Mouse (Mus musculus) left cerebral cortex, adult 9 months (tissue): ENCODE results near the gene Cntnap1.

Experiments used
- DNase-seq, 2 experiments: peaks; one replicate each; pipeline ENCODE4 v3.0.0; 2022; ENCODE audit warnings: low spot score in 2 of 2

Cntnap1 gene

GRCm38 (mm10) chr11:101170811-101171610, 688 bp downstream of the Cntnap1 start, which contains the start of gene Plekhh3:
Gene Plekhh3, minus strand, starts transcription at chr11:101171351.
- DNase-seq = peak; percentile 94 to 97

- DNase-seq = peak in 1 of 2 experiments; percentile 71
Measured at GRCm38 (mm10) chr11:101171721-101172433, 1.6 kb downstream of the Cntnap1 start.

- DNase-seq = no peak
Measured at GRCm38 (mm10) chr11:101172434-101172815, 2.1 kb downstream of the Cntnap1 start.

GRCm38 (mm10) chr11:101173112-101173511, 2.8 kb downstream of the Cntnap1 start:
- DNase-seq = no peak

GRCm38 (mm10) chr11:101173631-101174388, 3.5 kb downstream of the Cntnap1 start:
- DNase-seq = peak in 1 of 2 experiments; percentile 60

- DNase-seq = no peak
Measured at GRCm38 (mm10) chr11:101174389-101174745, 4.0 kb downstream of the Cntnap1 start.

GRCm38 (mm10) chr11:101174851-101175628, 4.7 kb downstream of the Cntnap1 start, which contains the start of gene Ccr10:
Gene Ccr10, minus strand, starts transcription at chr11:101175443.
- DNase-seq = no peak

GRCm38 (mm10) chr11:101175636-101176116, 5.4 kb downstream of the Cntnap1 start:
- DNase-seq = peak in 1 of 2 experiments; percentile 64

GRCm38 (mm10) chr11:101176117-101176691, 5.9 kb downstream of the Cntnap1 start:
- DNase-seq = peak in 1 of 2 experiments; percentile 56

GRCm38 (mm10) chr11:101176933-101177773, 6.8 kb downstream of the Cntnap1 start:
- peak in 1 of 2 experiments; percentile 81 for DNase-seq

- no peak for DNase-seq
Measured at GRCm38 (mm10) chr11:101178061-101179058, 8.0 kb downstream of the Cntnap1 start.

GRCm38 (mm10) chr11:101179306-101179705, 9.0 kb downstream of the Cntnap1 start:
- no peak for DNase-seq

- DNase-seq = no peak
Measured at GRCm38 (mm10) chr11:101180261-101180660, 9.9 kb downstream of the Cntnap1 start.

GRCm38 (mm10) chr11:101180846-101181740, 10.8 kb downstream of the Cntnap1 start:
- peak in 1 of 2 experiments; percentile 55 for DNase-seq

GRCm38 (mm10) chr11:101181961-101182360, 11.6 kb downstream of the Cntnap1 start:
- DNase-seq = no peak

GRCm38 (mm10) chr11:101182771-101183517, 12.6 kb downstream of the Cntnap1 start:
- no peak for DNase-seq

GRCm38 (mm10) chr11:101184984-101185383, 14.7 kb downstream of the Cntnap1 start:
- no peak for DNase-seq
